Mouse (Mus musculus) hindbrain, embryonic 13.5 days (tissue): Measurements from ENCODE around the gene Rnf216. TPM values are rescaled to one million over a fixed set of nuclear protein-coding genes. Genes with fewer than 3 reads are reported as not detected.

Source experiments
- ATAC-seq: fragments of 200-750 bp; cut with Nextera tagmentation; 2 replicates; pipeline ENCODE4 v1.8.0; 2017; ENCODE audit warnings: moderate TSS enrichment; ENCODE audit not compliant: low FRiP score
- H3K27ac ChIP-seq: fragments of 300-500 bp; sonication (generic); 2 replicates; pipeline ENCODE4 v1.5.1; 2015; ENCODE audit warnings: inconsistent platforms, mild to moderate bottlenecking, moderate library complexity
- H3K27me3 ChIP-seq: fragments of 300-500 bp; sonication (generic); 2 replicates; pipeline ENCODE4 v1.6.1; 2015; ENCODE audit warnings: mild to moderate bottlenecking, inconsistent platforms
- H3K36me3 ChIP-seq: fragments of 300-500 bp; sonication (generic); 2 replicates; pipeline ENCODE4 v1.6.1; 2015; ENCODE audit warnings: mild to moderate bottlenecking, inconsistent platforms
- H3K4me1 ChIP-seq: fragments of 300-500 bp; sonication (generic); replicated peaks from 2 replicates; pipeline ENCODE4 v1.6.1; 2015; ENCODE audit warnings: inconsistent platforms
- H3K4me2 ChIP-seq: fragments of 300-500 bp; sonication (generic); 2 replicates; pipeline ENCODE4 v1.6.1; 2015; ENCODE audit warnings: inconsistent platforms, mild to moderate bottlenecking, moderate library complexity
- H3K4me3 ChIP-seq: fragments of 300-500 bp; sonication (generic); 2 replicates; pipeline ENCODE4 v1.5.1; 2015; ENCODE audit warnings: mild to moderate bottlenecking, inconsistent platforms
- H3K9ac ChIP-seq: fragments of 300-500 bp; sonication (generic); 2 replicates; pipeline ENCODE4 v1.6.1; 2015; ENCODE audit warnings: mild to moderate bottlenecking, inconsistent platforms
- H3K9me3 ChIP-seq: fragments of 300-500 bp; sonication (generic); 2 replicates; pipeline ENCODE4 v1.6.1; 2016; ENCODE audit warnings: inconsistent platforms
- WGBS: fragments of 180-500 bp; shearing (Covaris S2); methylation state at CpG from one replicate; pipeline ENCODE4 v1.1.7; 2015; 5-methylcytosine and 5-hydroxymethylcytosine counted together
- polyA plus RNA-seq: library from polyadenylated mRNA; unstranded; fragments of >200 nt; fragmentation: Nextera tagmentation; extraction: Ambion mirVana; gene quantifications from 2 replicates; pipeline ENCODE4 v1.2.1, GENCODE M21; 2015

Rnf216 gene
- polyA plus RNA-seq, 1 experiment from 2014 or later: 34.0 TPM

DNA sequence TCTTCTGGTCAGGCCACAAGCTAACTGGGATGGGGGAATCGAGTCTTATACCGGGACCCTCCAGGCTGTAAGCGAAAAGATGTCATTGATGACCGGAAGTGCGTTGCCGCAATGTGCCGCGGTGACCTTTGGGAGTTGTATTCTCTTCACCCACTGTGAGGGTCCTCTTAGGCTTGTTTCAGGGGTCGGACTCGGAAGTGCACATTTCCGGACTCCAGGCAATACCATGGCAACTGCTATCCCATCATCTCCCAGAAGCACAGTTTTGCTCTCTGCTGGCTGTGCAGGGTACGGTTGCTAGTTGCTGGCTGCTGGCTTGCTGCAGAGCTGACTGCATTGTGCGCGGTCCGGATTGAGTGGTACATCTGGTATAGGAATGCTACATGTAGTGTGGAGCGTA lies 16.3 kb upstream of the Rnf216 start:
- H3K4me1 ChIP-seq: peaks cover 9% of the 10 kb centered on the region
- 93% methylated on average over 16 of the region's 16 CpGs for WGBS
- no peak overlapping the region for H3K9ac ChIP-seq
- H3K27ac ChIP-seq: no peak overlapping the region
- H3K27me3 ChIP-seq: no peaks in the 10 kb centered on the region
- no peaks in the 10 kb centered on the region for H3K36me3 ChIP-seq
- H3K4me3 ChIP-seq: no peak overlapping the region
- ATAC-seq: no peak
- no peak overlapping the region for H3K4me2 ChIP-seq
- H3K9me3 ChIP-seq: peaks cover 10% of the 10 kb centered on the region

DNA sequence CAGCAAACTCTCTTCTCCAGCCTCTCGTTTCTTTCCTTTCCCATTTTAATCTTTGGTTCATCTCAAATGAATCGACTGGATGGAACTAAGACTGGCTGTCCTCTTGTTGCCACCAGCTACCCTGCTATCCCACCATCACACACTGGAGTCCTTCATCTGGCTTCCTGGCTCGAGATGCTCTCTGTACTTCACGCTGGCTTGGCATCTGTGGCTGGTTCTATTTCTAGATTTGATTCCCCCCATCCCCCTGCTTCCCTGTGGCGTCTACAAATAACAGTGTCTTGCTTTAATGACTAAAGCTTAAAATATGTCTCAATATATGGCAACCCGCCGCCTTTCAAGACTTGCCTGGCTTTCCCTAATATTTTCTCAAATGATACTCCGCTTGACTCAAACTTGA lies 15.0 kb upstream of the Rnf216 start:
- Histone ChIP-seq H3K4me2 (no peak overlapping the region), H3K4me1 (peaks cover 9% of the 10 kb centered on the region), H3K9me3 (peaks cover 10% of the 10 kb centered on the region), H3K27ac (no peak overlapping the region), H3K4me3 (no peak overlapping the region), H3K9ac (no peak overlapping the region), H3K27me3 (no peaks in the 10 kb centered on the region), H3K36me3 (no peaks in the 10 kb centered on the region)
- 87% methylated on average over 8 of the region's 8 CpGs for WGBS
- no peak for ATAC-seq

DNA sequence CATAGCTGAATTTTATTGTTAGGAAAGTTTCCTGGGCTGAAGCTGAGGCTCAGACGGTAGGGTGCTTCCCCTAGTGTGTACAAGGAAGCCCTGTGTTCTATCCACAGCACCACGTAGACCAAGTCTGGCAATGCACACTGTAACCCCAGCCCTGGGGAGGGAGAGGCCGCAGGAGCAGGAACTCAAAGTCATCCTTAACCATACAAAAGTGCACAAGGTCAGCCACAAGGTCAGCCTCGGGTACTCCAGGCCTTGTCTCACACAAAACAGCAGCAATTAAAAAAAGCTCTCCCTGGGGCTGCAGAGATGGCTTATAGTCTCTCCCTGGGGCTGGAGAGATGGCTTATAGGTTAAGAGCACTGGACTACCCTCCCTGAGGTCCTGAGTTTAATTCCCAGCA lies 14.1 kb upstream of the Rnf216 start:
- Histone ChIP-seq H3K4me1 (peaks cover 9% of the 10 kb centered on the region), H3K36me3 (no peaks in the 10 kb centered on the region), H3K27me3 (no peaks in the 10 kb centered on the region), H3K9ac (no peak overlapping the region), H3K4me2 (no peak overlapping the region), H3K9me3 (peaks cover 10% of the 10 kb centered on the region), H3K4me3 (no peak overlapping the region), H3K27ac (no peak overlapping the region)
- ATAC-seq: no peak
- 63% methylated on average over 4 of the region's 4 CpGs for WGBS

DNA sequence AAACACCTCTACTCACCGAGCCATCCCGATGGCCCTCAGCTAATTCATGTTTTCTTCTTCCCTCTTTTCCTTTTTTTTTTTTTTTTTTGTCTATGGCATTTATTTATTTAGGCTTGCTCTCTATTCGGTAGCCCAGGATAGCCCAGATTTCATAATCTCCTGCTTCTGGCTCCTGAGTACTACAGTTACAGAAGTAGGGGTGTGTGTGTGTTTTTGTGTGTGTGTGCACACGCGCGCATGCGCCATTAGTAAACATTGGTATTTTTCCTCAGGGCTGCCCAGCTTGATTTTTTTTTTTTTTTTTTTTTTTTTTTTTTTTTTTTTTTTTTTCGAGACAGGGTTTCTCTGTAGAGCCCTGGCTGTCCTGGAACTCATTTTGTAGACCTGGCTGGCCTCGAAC lies 13.3 kb upstream of the Rnf216 start:
- WGBS: 93% methylated on average over 8 of the region's 9 CpGs
- no peak for ATAC-seq

DNA sequence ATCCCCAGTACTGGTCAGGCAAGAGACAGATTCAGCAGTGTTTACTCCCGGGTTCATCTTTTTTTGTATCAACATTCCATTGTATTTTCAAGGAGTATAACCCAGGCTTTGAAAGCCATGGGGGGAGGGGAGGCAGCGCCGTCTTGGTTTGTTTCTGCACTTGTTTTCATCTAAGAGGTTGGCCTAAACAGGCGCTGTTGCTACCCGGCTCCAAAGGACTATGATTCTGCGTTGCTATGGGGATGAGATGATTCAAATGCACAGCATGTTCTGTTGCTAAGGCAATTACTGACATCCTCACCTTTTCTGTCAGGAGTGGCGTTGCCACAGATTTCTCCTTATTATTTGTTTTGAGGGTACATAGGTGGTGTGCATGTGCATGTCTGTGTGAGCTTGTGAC lies 12.8 kb upstream of the Rnf216 start:
- peak overlapping the region; percentile 79 for H3K27ac ChIP-seq
- 0 out of 2 replicates have a peak, but pooled peaks have one; percentile 65 for ATAC-seq
- 28% methylated on average over 7 of the region's 7 CpGs for WGBS

More for the DNA sequence above, 13.3 kb upstream of the Rnf216 start:
- H3K4me2 ChIP-seq: no peak overlapping the region
- no peaks in the 10 kb centered on the region for H3K27me3 ChIP-seq
- H3K4me3 ChIP-seq: no peak overlapping the region
- H3K4me1 ChIP-seq: peaks cover 9% of the 10 kb centered on the region
- H3K36me3 ChIP-seq: no peaks in the 10 kb centered on the region
- H3K27ac ChIP-seq: peak overlapping the region; percentile 79; the same call in 1 of the 2 replicates
- no peak overlapping the region for H3K9ac ChIP-seq
- H3K9me3 ChIP-seq: peaks cover 10% of the 10 kb centered on the region

DNA sequence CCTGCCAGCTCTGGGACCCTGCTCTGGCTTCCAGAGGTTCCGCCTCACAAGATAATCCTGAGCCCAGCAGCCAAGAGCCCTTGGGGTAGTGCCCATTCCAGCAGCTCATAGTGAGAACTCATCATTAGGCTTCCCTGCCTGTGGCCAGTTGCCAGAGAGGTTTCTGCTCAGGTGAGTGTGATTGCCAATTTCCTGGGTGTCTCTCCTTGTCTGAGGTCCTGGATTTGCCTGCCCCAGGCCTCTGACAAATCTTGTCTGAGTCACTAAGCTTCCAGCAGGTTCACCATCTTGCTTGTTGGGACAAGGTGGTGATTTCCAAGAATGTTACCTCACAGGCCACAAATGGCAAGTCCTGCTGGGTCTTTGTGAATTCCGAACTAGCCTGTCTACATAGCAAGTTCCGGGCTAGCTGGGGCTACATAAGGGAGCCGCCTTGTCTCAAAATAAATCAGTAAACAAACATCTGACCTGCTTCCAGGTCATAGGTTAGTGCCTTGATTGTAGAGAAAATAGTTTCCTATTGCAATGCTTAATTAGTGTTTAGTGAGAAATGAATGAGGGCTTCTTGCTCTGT lies 12.1 kb upstream of the Rnf216 start:
- 81% methylated on average over 4 of the region's 4 CpGs for WGBS
- Histone ChIP-seq H3K4me2 (no peak overlapping the region), H3K9ac (no peak overlapping the region), H3K27ac (peak overlapping the region; percentile 79), H3K9me3 (peaks cover 10% of the 10 kb centered on the region), H3K4me1 (peaks cover 9% of the 10 kb centered on the region), H3K36me3 (no peaks in the 10 kb centered on the region), H3K4me3 (no peak overlapping the region), H3K27me3 (no peaks in the 10 kb centered on the region)
- no peak for ATAC-seq

More for the DNA sequence above, 12.8 kb upstream of the Rnf216 start:
- Histone ChIP-seq H3K9me3 (peaks cover 10% of the 10 kb centered on the region), H3K4me2 (no peak overlapping the region), H3K4me1 (peaks cover 9% of the 10 kb centered on the region), H3K9ac (no peak overlapping the region), H3K4me3 (no peak overlapping the region), H3K36me3 (no peaks in the 10 kb centered on the region), H3K27me3 (no peaks in the 10 kb centered on the region)

DNA sequence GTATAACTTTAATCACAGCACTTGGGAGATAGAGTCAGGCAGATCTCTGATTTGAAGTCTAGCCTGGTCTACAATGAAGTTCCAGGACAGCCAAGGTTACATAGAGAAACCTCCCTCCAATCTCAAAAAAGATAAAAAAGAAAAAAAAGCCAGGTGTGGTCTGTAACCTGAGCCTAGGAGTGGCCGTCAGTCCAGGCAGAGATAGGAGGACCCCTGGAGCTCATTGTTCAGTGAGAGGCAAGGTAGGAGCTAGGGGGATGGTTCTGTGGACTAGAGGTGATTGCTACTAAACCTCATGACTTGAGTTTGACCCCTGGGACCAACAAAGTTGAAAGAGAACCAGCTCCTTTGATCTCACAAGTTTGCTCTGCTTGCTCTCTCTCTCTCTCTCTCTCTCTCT lies 9.9 kb upstream of the Rnf216 start:
- H3K4me2 ChIP-seq: no peak overlapping the region
- no peak for ATAC-seq
- 41% methylated on average over 1 of the region's 1 CpGs for WGBS
- H3K4me1 ChIP-seq: peaks cover 9% of the 10 kb centered on the region
- no peaks in the 10 kb centered on the region for H3K9me3 ChIP-seq
- H3K36me3 ChIP-seq: no peaks in the 10 kb centered on the region
- no peak overlapping the region for H3K27ac ChIP-seq
- no peak overlapping the region for H3K9ac ChIP-seq
- no peak overlapping the region for H3K4me3 ChIP-seq
- H3K27me3 ChIP-seq: no peaks in the 10 kb centered on the region

DNA sequence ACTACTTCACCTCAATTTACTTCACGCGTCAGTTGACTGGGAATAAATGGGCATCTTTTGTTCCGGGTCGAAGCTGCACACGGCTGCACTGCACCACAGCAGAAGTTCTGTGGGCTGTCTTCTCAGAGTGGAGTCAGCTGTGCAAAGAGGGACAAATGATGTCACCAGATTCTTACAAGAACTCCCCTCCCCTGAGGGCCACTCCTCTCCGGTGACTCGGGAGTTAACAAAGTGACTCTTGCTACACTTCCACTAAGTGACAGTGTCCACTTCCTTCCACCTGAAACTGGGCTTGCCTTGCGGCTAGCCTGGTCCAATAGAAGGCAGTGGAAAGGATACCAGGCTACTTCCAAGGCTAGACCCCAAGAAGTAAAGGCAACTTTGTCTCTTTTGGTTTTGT lies 9.3 kb upstream of the Rnf216 start:
- WGBS: 79% methylated on average over 8 of the region's 8 CpGs
- Histone ChIP-seq H3K27me3 (no peaks in the 10 kb centered on the region), H3K4me3 (no peak overlapping the region), H3K9ac (no peak overlapping the region), H3K9me3 (no peaks in the 10 kb centered on the region), H3K27ac (no peak overlapping the region), H3K4me1 (peaks cover 9% of the 10 kb centered on the region), H3K36me3 (no peaks in the 10 kb centered on the region), H3K4me2 (no peak overlapping the region)
- no peak for ATAC-seq

DNA sequence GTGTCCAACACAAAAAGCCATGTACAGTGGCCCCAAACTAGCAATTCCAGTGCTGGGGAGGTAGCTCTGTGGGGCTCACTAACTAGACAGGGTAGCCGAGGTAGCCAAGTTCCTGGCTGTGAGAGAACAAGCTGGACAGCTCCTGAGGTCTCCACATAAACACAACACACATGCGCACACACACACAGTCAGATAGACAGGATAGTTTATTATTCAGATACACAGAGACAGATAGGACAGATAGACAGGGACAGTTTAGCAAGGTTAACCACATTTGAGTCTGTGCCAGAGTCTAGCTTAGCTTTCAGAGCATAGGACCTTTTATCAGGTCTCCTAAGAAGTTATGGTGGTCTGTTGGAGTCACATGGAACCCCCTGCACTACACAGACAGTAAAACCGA lies 6.0 kb downstream of the Rnf216 start:
- H3K27me3 ChIP-seq: no peaks in the 10 kb centered on the region
- no peaks in the 10 kb centered on the region for H3K36me3 ChIP-seq
- ATAC-seq: no peak
- H3K9ac ChIP-seq: no peak overlapping the region
- H3K9me3 ChIP-seq: no peaks in the 10 kb centered on the region
- no peak overlapping the region for H3K27ac ChIP-seq
- peaks cover 31% of the 10 kb centered on the region for H3K4me1 ChIP-seq
- no peak overlapping the region for H3K4me2 ChIP-seq
- WGBS: 95% methylated on average over 3 of the region's 3 CpGs
- H3K4me3 ChIP-seq: no peak overlapping the region

DNA sequence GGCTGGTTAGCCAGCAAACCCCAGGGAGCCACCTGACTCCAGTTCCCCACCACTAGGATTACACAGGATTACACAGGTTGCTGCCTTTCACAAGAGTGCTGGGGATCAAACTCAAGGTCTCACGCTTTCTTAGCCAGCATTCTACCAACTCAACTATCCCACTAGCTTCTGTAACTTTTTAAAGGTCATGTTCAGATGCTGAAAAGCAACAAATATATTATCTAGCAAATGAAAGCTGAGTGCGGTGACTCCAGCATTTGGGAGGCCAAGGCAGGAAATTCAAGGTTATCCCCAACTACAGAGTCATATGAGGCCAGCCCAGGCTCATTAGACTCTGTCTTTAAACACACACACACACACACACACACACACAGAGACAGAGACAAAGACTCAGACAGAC lies 9.6 kb downstream of the Rnf216 start:
- Histone ChIP-seq H3K4me1 (peaks cover 16% of the 10 kb centered on the region), H3K27me3 (no peaks in the 10 kb centered on the region), H3K36me3 (no peaks in the 10 kb centered on the region), H3K27ac (no peak overlapping the region), H3K9me3 (no peaks in the 10 kb centered on the region), H3K4me3 (no peak overlapping the region), H3K4me2 (no peak overlapping the region), H3K9ac (no peak overlapping the region)
- 95% methylated on average over 2 of the region's 2 CpGs for WGBS
- no peak for ATAC-seq

DNA sequence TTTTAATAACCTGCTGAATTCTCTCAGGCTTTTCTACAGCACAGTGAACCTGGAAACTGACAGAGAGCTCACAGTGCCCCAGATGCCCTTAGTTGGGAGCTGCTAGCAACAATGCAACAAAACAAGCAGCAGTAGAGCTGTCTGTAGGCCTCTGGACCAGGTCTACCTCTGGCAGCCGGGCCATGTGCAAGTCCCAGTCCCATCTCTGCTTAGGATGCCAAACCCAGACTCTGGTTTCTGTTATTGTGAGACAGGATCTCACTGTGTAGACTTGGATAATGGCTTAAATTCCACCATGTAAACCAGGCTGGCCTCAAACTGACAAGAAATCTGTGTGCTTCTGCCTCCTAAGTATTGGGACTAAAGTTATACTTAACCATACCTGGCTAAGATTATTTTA lies 11.2 kb downstream of the Rnf216 start:
- no peaks in the 10 kb centered on the region; the same call in 1 of the 2 replicates for H3K36me3 ChIP-seq
- peaks cover 16% of the 10 kb centered on the region for H3K4me1 ChIP-seq
- H3K27ac ChIP-seq: no peak overlapping the region
- H3K9me3 ChIP-seq: no peaks in the 10 kb centered on the region
- no peaks in the 10 kb centered on the region for H3K27me3 ChIP-seq
- no peak overlapping the region for H3K4me3 ChIP-seq
- H3K4me2 ChIP-seq: no peak overlapping the region
- 88% methylated on average over 1 of the region's 1 CpGs for WGBS
- H3K9ac ChIP-seq: no peak overlapping the region
- ATAC-seq: no peak

DNA sequence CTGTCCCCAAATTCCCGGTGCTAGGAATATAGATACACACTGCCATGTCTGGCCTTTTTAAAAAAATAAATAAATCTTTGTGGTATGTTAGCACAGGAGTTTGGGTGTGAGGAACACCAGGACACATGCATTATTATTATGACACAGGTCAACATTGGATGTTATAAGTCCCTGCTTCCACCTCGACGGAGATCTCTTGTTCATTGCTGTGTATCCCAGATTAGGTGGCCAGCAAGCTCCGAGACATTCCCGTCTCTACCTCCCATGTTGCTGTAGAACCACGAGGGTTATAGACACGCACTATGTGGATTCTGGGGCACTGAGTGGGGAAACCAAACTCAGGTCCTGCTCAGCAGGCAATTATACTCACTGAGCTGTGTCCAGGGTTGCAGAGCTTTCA lies 17.5 kb downstream of the Rnf216 start:
- H3K27me3 ChIP-seq: no peaks in the 10 kb centered on the region
- 0 out of 2 replicates have a peak, but pooled peaks cover 3% of the 10 kb centered on the region for H3K4me1 ChIP-seq
- H3K27ac ChIP-seq: no peak overlapping the region
- H3K36me3 ChIP-seq: peaks cover 26% of the 10 kb centered on the region
- H3K9ac ChIP-seq: no peak overlapping the region
- no peaks in the 10 kb centered on the region for H3K9me3 ChIP-seq
- H3K4me2 ChIP-seq: no peak overlapping the region
- no peak for ATAC-seq
- H3K4me3 ChIP-seq: no peak overlapping the region
- 93% methylated on average over 7 of the region's 7 CpGs for WGBS

DNA sequence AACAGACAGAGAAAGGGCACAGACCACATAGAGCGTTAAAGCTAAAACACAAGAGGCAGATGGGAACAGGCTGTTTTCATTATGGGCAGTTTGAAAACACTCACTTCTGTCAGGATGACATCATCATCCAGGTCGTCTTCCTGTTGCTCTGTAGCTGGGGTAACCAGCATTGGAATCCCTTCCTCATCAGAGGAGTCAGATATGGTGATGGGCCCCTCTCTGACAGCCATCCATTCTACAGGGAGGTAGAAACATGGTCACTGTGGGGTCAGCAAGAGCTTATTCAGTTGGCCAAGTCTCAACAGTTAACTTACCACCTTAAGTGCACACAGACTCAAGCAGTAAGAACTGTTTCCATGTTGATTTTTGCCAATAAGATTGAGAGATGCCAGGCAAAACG lies 19.9 kb downstream of the Rnf216 start:
- Histone ChIP-seq H3K36me3 (peaks cover 44% of the 10 kb centered on the region), H3K9ac (no peak overlapping the region), H3K27ac (no peak overlapping the region), H3K9me3 (no peaks in the 10 kb centered on the region), H3K4me1 (0 out of 2 replicates have a peak, but pooled peaks cover 3% of the 10 kb centered on the region), H3K4me2 (no peak overlapping the region), H3K4me3 (no peak overlapping the region), H3K27me3 (no peaks in the 10 kb centered on the region)
- ATAC-seq: no peak
- WGBS: 63% methylated on average over 3 of the region's 3 CpGs
